Mouse (Mus musculus) liver, embryonic 15.5 days (tissue): ENCODE results near the gene Svs5. TPM values are rescaled to one million over a fixed set of nuclear protein-coding genes. Genes with fewer than 3 reads are reported as not detected.

Experiments used
- ATAC-seq: fragments of 200-750 bp; cut with Nextera tagmentation; 2 replicates; pipeline ENCODE4 v1.8.0; 2017; ENCODE audit warnings: moderate number of reproducible peaks, mild to moderate bottlenecking, moderate library complexity; ENCODE audit not compliant: insufficient read depth
- H3K27ac ChIP-seq: fragments of 300-500 bp; sonication (generic); replicated peaks from 2 replicates; pipeline ENCODE4 v1.5.1; 2015; ENCODE audit warnings: mild to moderate bottlenecking, inconsistent platforms
- H3K27me3 ChIP-seq: fragments of 300-500 bp; sonication (generic); 2 replicates; pipeline ENCODE4 v1.6.1; 2015; ENCODE audit warnings: mild to moderate bottlenecking, inconsistent platforms
- H3K36me3 ChIP-seq: fragments of 300-500 bp; sonication (generic); replicated peaks from 2 replicates; pipeline ENCODE4 v1.6.1; 2015; ENCODE audit warnings: moderate library complexity, mild to moderate bottlenecking, inconsistent platforms
- H3K4me1 ChIP-seq: fragments of 300-500 bp; sonication (generic); replicated peaks from 2 replicates; pipeline ENCODE4 v1.6.1; 2015; ENCODE audit warnings: inconsistent platforms
- H3K4me2 ChIP-seq: fragments of 300-500 bp; sonication (generic); 2 replicates; pipeline ENCODE4 v1.6.1; 2015; ENCODE audit warnings: moderate library complexity, mild to moderate bottlenecking, inconsistent platforms
- H3K4me3 ChIP-seq: fragments of 300-500 bp; sonication (generic); replicated peaks from 2 replicates; pipeline ENCODE4 v1.5.1; 2015; ENCODE audit warnings: mild to moderate bottlenecking, inconsistent platforms
- H3K9ac ChIP-seq: fragments of 300-500 bp; sonication (generic); 2 replicates; pipeline ENCODE4 v1.6.1; 2015; ENCODE audit warnings: moderate library complexity, mild to moderate bottlenecking, inconsistent platforms
- H3K9me3 ChIP-seq: fragments of 300-500 bp; sonication (generic); replicated peaks from 2 replicates; pipeline ENCODE4 v1.6.1; 2016; ENCODE audit warnings: inconsistent platforms
- WGBS: fragments of 180-500 bp; shearing (Covaris S2); methylation state at CpG from one replicate; pipeline ENCODE4 v1.1.7; 2015; ENCODE audit warnings: mixed read lengths; ENCODE audit not compliant: insufficient replicate concordance; 5-methylcytosine and 5-hydroxymethylcytosine counted together
- microRNA-seq: library from miRNA; unstranded; fragments of <30 nt; microRNA quantifications from one replicate; pipeline ENCODE4, GENCODE M21; 2016
- polyA plus RNA-seq: library from polyadenylated mRNA; unstranded; fragments of >200 nt; fragmentation: Nextera tagmentation; extraction: Ambion mirVana; gene quantifications from 2 replicates; pipeline ENCODE4 v1.2.1, GENCODE M21; 2015

Gene Svs5
- polyA plus RNA-seq, 1 experiment from 2014 or later: not detected

- no peak overlapping the region for H3K27ac ChIP-seq
- H3K9ac ChIP-seq: no peak overlapping the region
- H3K36me3 ChIP-seq: no peaks in the 10 kb centered on the region
- H3K9me3 ChIP-seq: no peaks in the 10 kb centered on the region
- no peak for ATAC-seq
- H3K4me1 ChIP-seq: peaks cover 6% of the 10 kb centered on the region; the same call in 1 of the 2 replicates
- H3K4me2 ChIP-seq: no peak overlapping the region
- 37% methylated on average over 3 of the region's 3 CpGs for WGBS
- H3K27me3 ChIP-seq: peaks cover 21% of the 10 kb centered on the region
- H3K4me3 ChIP-seq: no peak overlapping the region
These were observed 50.4 kb downstream of the Svs5 start for GRCm38 (mm10) chr2:164382971-164383370.

Small RNAs within 50 kb of the gene (microRNA-seq; reads per million reads assigned to microRNA genes)
- gene Mir7678: not detected

Other genes starting within 250 kb of the Svs5 start
- gene Kcns1, start 161.6 kb upstream of the Svs5 start, polyA plus RNA-seq: not detected in 2 replicates
- not detected in 2 replicates for gene Wfdc5, start 150.0 kb upstream of the Svs5 start, polyA plus RNA-seq
- not detected in 2 replicates for gene Wfdc12, start 142.1 kb upstream of the Svs5 start, polyA plus RNA-seq
- gene Wfdc15a, start 132.6 kb upstream of the Svs5 start, polyA plus RNA-seq: not detected in 2 replicates
- gene Wfdc15b, start 111.1 kb upstream of the Svs5 start, polyA plus RNA-seq: 0.22 TPM in 1 of 2 replicates, not detected in the other
- not detected in 2 replicates for gene Svs2, start 94.3 kb upstream of the Svs5 start, polyA plus RNA-seq
- gene Svs3b, start 76.1 kb upstream of the Svs5 start, polyA plus RNA-seq: not detected in 2 replicates
- not detected in 2 replicates for gene Svs4, start 54.3 kb upstream of the Svs5 start, polyA plus RNA-seq
- not detected in 2 replicates for gene Svs3a, start 43.5 kb upstream of the Svs5 start, polyA plus RNA-seq
- gene Svs6, start 16.0 kb upstream of the Svs5 start, polyA plus RNA-seq: not detected in 2 replicates
- gene Slpi, start 56.4 kb downstream of the Svs5 start, polyA plus RNA-seq: 21.3 and 24.2 TPM in 2 replicates
- gene Rbpjl, start 70.4 kb downstream of the Svs5 start, polyA plus RNA-seq: 0.07 and 0.63 TPM in 2 replicates
- 0.28 and 0.32 TPM in 2 replicates for gene Matn4, start 72.4 kb downstream of the Svs5 start, polyA plus RNA-seq
- 55.0 and 63.3 TPM in 2 replicates for gene Sdc4, start 111.1 kb downstream of the Svs5 start, polyA plus RNA-seq
- gene Sys1, start 124.2 kb downstream of the Svs5 start, polyA plus RNA-seq: 27.1 and 29.7 TPM in 2 replicates
- 5.0 TPM in 1 of 2 replicates, not detected in the other for gene Gm20458, start 128.2 kb downstream of the Svs5 start, polyA plus RNA-seq
- gene Trp53tg5, start 141.0 kb downstream of the Svs5 start, polyA plus RNA-seq: not detected in 2 replicates
- gene Dbndd2, start 153.4 kb downstream of the Svs5 start, polyA plus RNA-seq: 2.2 and 6.2 TPM in 2 replicates
- 23.6 and 25.9 TPM in 2 replicates for gene Pigt, start 164.8 kb downstream of the Svs5 start, polyA plus RNA-seq
- 1.7 TPM in 2 replicates for gene Wfdc2, start 229.7 kb downstream of the Svs5 start, polyA plus RNA-seq
- gene Spint3, start 240.7 kb downstream of the Svs5 start, polyA plus RNA-seq: not detected in 2 replicates